Mouse (Mus musculus) intestine, postnatal 0 days (tissue): ENCODE measurements around the gene Btbd9. TPM values are rescaled to one million over a fixed set of nuclear protein-coding genes. Genes with fewer than 3 reads are reported as not detected.

Experiments used
- ATAC-seq: fragments of 200-750 bp; cut with Nextera tagmentation; 2 replicates; pipeline ENCODE4 v1.8.0; 2017; ENCODE audit warnings: mild to moderate bottlenecking, moderate TSS enrichment, moderate library complexity
- H3K27ac ChIP-seq: fragments of 300-500 bp; sonication (generic); 2 replicates; pipeline ENCODE4 v1.5.1; 2014; ENCODE audit warnings: mild to moderate bottlenecking, low read depth, low read length, moderate library complexity
- H3K27me3 ChIP-seq: fragments of 300-500 bp; sonication (generic); replicated peaks from 2 replicates; pipeline ENCODE4 v1.6.1; 2014; ENCODE audit warnings: low read length, mixed read lengths; ENCODE audit not compliant: control insufficient read depth, insufficient read depth
- H3K36me3 ChIP-seq: fragments of 300-500 bp; sonication (generic); 2 replicates; pipeline ENCODE4 v1.6.1; 2014; ENCODE audit warnings: mild to moderate bottlenecking, moderate library complexity; ENCODE audit not compliant: control insufficient read depth, insufficient read depth
- H3K4me1 ChIP-seq: fragments of 300-500 bp; sonication (generic); replicated peaks from 2 replicates; pipeline ENCODE4 v1.6.1; 2014; ENCODE audit warnings: antibody characterized with exemption, low read length, mixed read lengths; ENCODE audit not compliant: control insufficient read depth, insufficient read depth
- H3K4me2 ChIP-seq: fragments of 300-500 bp; sonication (generic); replicated peaks from 2 replicates; pipeline ENCODE4 v1.6.1; 2014; ENCODE audit warnings: low read depth, mild to moderate bottlenecking, moderate library complexity
- H3K4me3 ChIP-seq: fragments of 300-500 bp; sonication (generic); 2 replicates; pipeline ENCODE4 v1.5.1; 2014; ENCODE audit warnings: low read depth, low read length
- H3K9ac ChIP-seq: fragments of 300-500 bp; sonication (generic); 2 replicates; pipeline ENCODE4 v1.6.1; 2014; ENCODE audit warnings: mild to moderate bottlenecking, low read depth, low read length
- H3K9me3 ChIP-seq: fragments of 300-500 bp; sonication (generic); 2 replicates; pipeline ENCODE4 v1.6.1; 2016; ENCODE audit warnings: mixed run types; ENCODE audit not compliant: control insufficient read depth
- CTCF ChIP-seq: sonication (generic); IDR thresholded peaks from 2 replicates; pipeline ENCODE4 v1.5.1; 2016; ENCODE audit warnings: low read depth, mild to moderate bottlenecking, control low read depth, antibody characterized with exemption, moderate library complexity
- WGBS: fragments of 180-500 bp; shearing (Covaris S2); extraction: QIAGEN DNeasy Blood & Tissue Kit; methylation state at CpG from one replicate; pipeline ENCODE4 v1.1.7; 2014; 5-methylcytosine and 5-hydroxymethylcytosine counted together
- polyA plus RNA-seq: library from polyadenylated mRNA; unstranded; fragments of >200 nt; fragmentation: Nextera tagmentation; extraction: Ambion mirVana; gene quantifications from 2 replicates; pipeline ENCODE4 v1.2.1, GENCODE M21; 2015

Btbd9 gene
- polyA plus RNA-seq, 1 experiment from 2014 or later, result 35.9 TPM

- no peaks in the 10 kb centered on the region for H3K9me3 ChIP-seq
- H3K4me2 ChIP-seq, result no peak overlapping the region
- no peak overlapping the region for H3K4me3 ChIP-seq
- H3K9ac ChIP-seq, result no peak overlapping the region
- H3K36me3 ChIP-seq, result no peaks in the 10 kb centered on the region
- H3K4me1 ChIP-seq, result peaks cover 5% of the 10 kb centered on the region; the same call in 1 of the 2 replicates
- H3K27ac ChIP-seq, result no peak overlapping the region
- WGBS, result 43% methylated on average over 5 of the region's 5 CpGs
- ATAC-seq, result no peak; the same call in 1 of the 2 replicates
- no peaks in the 10 kb centered on the region for H3K27me3 ChIP-seq
- no peak for TF ChIP-seq CTCF
These were observed 140.2 kb downstream of the Btbd9 start for GRCm38 (mm10) chr17:30436021-30436461.

DNA sequence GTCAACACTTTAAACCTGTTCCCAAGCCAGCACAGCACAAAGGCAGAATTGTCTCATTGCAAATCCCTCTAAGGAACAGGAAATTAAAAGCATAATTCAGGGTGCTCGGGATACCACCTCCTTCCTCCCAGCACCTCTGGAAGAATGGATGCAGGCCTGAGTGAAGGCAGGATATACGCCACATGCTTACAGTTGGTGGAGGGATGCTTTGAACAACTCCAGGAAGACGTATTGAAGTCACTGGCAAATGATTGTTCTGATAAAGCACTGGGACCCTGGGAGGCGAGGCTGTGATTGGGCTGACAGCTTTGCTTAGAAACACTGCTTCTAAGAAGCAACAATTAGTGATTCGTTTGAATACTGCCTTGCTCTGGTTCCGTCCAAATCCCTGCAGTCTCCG is 140.8 kb downstream of the Btbd9 start:
- ATAC-seq, result no peak
- Histone ChIP-seq H3K9ac (no peak overlapping the region), H3K9me3 (no peaks in the 10 kb centered on the region), H3K27me3 (no peaks in the 10 kb centered on the region), H3K4me1 (peaks cover 5% of the 10 kb centered on the region; the same call in 1 of the 2 replicates), H3K4me2 (no peak overlapping the region), H3K4me3 (no peak overlapping the region), H3K36me3 (no peaks in the 10 kb centered on the region), H3K27ac (no peak overlapping the region)
- WGBS, result 74% methylated on average over 7 of the region's 7 CpGs
- no peak for TF ChIP-seq CTCF

- H3K36me3 ChIP-seq, result no peaks in the 10 kb centered on the region
- H3K4me2 ChIP-seq, result no peak overlapping the region
- TF ChIP-seq CTCF, result no peak
- H3K27me3 ChIP-seq, result no peaks in the 10 kb centered on the region
- 79% methylated on average over 10 of the region's 10 CpGs for WGBS
- H3K4me3 ChIP-seq, result no peak overlapping the region
- no peaks in the 10 kb centered on the region for H3K9me3 ChIP-seq
- H3K4me1 ChIP-seq, result peaks cover 4% of the 10 kb centered on the region; the same call in 1 of the 2 replicates
- H3K9ac ChIP-seq, result no peak overlapping the region
- H3K27ac ChIP-seq, result no peak overlapping the region
- ATAC-seq, result no peak
These were observed 144.2 kb downstream of the Btbd9 start for GRCm38 (mm10) chr17:30432094-30432493.

DNA sequence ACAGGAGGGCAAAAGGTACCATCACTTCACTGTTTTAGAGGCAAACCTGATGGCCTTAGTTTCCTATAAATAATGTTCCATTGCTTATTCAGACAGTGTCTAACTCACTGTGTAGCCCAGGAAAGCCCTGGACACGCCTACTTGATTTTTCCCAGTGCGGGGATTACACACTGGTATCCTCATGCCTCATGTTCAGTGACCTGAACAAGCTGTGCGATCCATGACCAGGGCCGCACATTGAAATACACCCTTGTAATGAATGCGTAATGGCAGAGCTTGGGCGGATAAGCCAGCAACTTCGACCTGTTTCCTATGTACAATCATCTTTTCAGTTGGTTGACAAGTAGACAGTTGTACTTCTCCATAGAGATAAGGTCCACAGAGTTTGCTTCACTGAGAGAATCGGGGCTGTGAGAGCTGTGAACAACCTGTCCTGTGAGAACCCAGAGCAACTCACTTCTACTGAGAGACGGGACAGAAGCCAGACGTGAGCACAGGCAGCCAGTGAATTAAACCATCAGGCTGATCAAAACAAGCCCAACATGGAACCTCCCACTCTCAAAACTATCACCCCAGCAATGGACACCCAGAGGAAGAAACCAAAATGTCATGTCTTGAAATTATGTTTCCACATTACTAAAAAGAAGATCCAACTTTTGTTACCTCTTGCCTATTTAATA is 145.2 kb downstream of the Btbd9 start:
- Histone ChIP-seq H3K4me3 (no peak overlapping the region), H3K9me3 (no peaks in the 10 kb centered on the region), H3K4me2 (no peak overlapping the region), H3K36me3 (no peaks in the 10 kb centered on the region), H3K27ac (no peak overlapping the region), H3K9ac (no peak overlapping the region), H3K27me3 (no peaks in the 10 kb centered on the region), H3K4me1 (no peaks in the 10 kb centered on the region)
- TF ChIP-seq CTCF, result no peak
- WGBS, result 92% methylated on average over 10 of the region's 10 CpGs
- ATAC-seq, result no peak

DNA sequence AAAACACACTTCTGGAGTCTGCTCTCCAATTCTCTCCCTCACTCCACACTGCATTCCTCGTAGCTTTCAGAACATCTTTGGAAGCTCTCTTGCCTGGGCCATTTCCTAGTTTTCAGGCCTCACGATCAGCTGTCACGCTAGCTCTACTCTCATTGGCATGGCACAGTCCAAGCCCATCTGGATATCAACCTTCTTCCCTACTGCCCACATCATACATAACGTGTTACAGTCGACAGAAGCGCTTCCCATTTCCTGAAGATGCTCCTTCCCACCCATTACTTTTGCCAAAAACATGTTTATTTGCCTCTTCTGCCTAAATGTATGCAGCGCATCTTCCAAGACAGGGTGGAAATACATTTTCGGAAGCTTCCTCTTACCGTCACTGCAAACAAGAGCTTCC is 147.6 kb downstream of the Btbd9 start:
- Histone ChIP-seq H3K27me3 (no peaks in the 10 kb centered on the region), H3K4me2 (no peak overlapping the region), H3K9me3 (no peaks in the 10 kb centered on the region), H3K27ac (no peak overlapping the region), H3K4me1 (no peaks in the 10 kb centered on the region), H3K36me3 (no peaks in the 10 kb centered on the region), H3K9ac (no peak overlapping the region), H3K4me3 (no peak overlapping the region)
- no peak for TF ChIP-seq CTCF
- WGBS, result 87% methylated on average over 9 of the region's 9 CpGs
- no peak for ATAC-seq

- WGBS, result 70% methylated on average over 4 of the region's 4 CpGs
- Histone ChIP-seq H3K9me3 (no peaks in the 10 kb centered on the region), H3K27me3 (no peaks in the 10 kb centered on the region), H3K4me1 (no peaks in the 10 kb centered on the region), H3K4me2 (no peak overlapping the region), H3K27ac (no peak overlapping the region), H3K9ac (no peak overlapping the region), H3K36me3 (no peaks in the 10 kb centered on the region), H3K4me3 (no peak overlapping the region)
- ATAC-seq, result no peak
- no peak for TF ChIP-seq CTCF
These were observed 152.9 kb downstream of the Btbd9 start for GRCm38 (mm10) chr17:30423256-30423852.
